Mouse (Mus musculus) limb, embryonic 10.5 days (tissue): ENCODE measurements around the gene Twist1. TPM values are rescaled to one million over a fixed set of nuclear protein-coding genes. Genes with fewer than 3 reads are reported as not detected.

Experiments used
- DNase-seq: peaks from one replicate; pipeline ENCODE4 v3.0.0-alpha.2; 2017; ENCODE audit warnings: low spot score
- H3K27ac ChIP-seq: fragments of 300-500 bp; sonication (generic); 2 replicates; pipeline ENCODE4 v1.5.1; 2016; ENCODE audit warnings: mild to moderate bottlenecking
- H3K27me3 ChIP-seq: fragments of 300-500 bp; sonication (generic); 2 replicates; pipeline ENCODE4 v1.6.1; 2016; ENCODE audit warnings: low read depth, mild to moderate bottlenecking; ENCODE audit not compliant: poor library complexity, severe bottlenecking
- H3K36me3 ChIP-seq: fragments of 300-500 bp; sonication (generic); 2 replicates; pipeline ENCODE4 v1.6.1; 2016; ENCODE audit warnings: mild to moderate bottlenecking, moderate library complexity
- H3K4me1 ChIP-seq: fragments of 300-500 bp; sonication (generic); 2 replicates; pipeline ENCODE4 v1.6.1; 2016
- H3K4me3 ChIP-seq: fragments of 300-500 bp; sonication (generic); 2 replicates; pipeline ENCODE4 v1.5.1; 2016; ENCODE audit warnings: mild to moderate bottlenecking, moderate library complexity
- H3K9me3 ChIP-seq: fragments of 300-500 bp; sonication (generic); replicated peaks from 2 replicates; pipeline ENCODE4 v1.6.1; 2016; ENCODE audit warnings: mild to moderate bottlenecking
- WGBS: fragments of 180-500 bp; shearing (Covaris S2); methylation state at CpG from one replicate; pipeline ENCODE4 v1.1.7; 2016; 5-methylcytosine and 5-hydroxymethylcytosine counted together
- polyA plus RNA-seq: library from polyadenylated mRNA; unstranded; fragments of >200 nt; fragmentation: Nextera tagmentation; extraction: Ambion mirVana; gene quantifications from 2 replicates; pipeline ENCODE4 v1.2.1, GENCODE M21; 2016

Twist1 gene
- polyA plus RNA-seq, 1 experiment from 2014 or later, result 31.0 TPM

GRCm38 (mm10) chr12:33959846-33960245 lies 2.4 kb downstream of the Twist1 start:
- WGBS, result 2% methylated on average over 3 of the region's 3 CpGs
- DNase-seq, result no peak

DNA sequence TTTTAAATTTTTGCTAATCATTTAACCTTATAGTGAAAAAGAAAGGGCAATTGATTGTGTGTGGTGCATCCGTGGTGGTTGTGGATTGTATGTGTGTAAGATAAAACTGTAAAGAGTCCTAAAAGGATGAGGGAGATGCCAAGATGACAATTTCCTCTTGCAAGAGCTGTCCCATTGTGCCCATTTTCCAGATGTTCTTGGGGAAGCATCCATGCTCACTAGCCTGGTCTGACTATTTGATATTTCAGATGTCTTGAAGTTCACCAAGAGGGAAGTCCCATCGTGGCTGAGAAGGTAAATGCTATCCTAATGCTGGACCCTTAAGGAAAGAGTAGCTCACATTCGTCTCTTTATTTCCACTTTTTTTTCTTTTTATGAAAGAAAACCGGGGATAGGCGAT lies 3.5 kb downstream of the Twist1 start:
- H3K4me1 ChIP-seq, result peaks cover 59% of the 10 kb centered on the region
- no peaks in the 10 kb centered on the region for H3K9me3 ChIP-seq
- H3K27ac ChIP-seq, result peak overlapping the region; percentile 100
- 12% methylated on average over 5 of the region's 5 CpGs for WGBS
- H3K4me3 ChIP-seq, result peak overlapping the region; percentile 96
- no peak for DNase-seq
- 0 out of 2 replicates have a peak, but pooled peaks cover 3% of the 10 kb centered on the region for H3K27me3 ChIP-seq
- peaks cover 24% of the 10 kb centered on the region for H3K36me3 ChIP-seq

More at GRCm38 (mm10) chr12:33959846-33960245, 2.4 kb downstream of the Twist1 start:
- no peaks in the 10 kb centered on the region for H3K9me3 ChIP-seq
- peaks cover 60% of the 10 kb centered on the region for H3K4me1 ChIP-seq
- peak overlapping the region; percentile 100 for H3K27ac ChIP-seq
- peak overlapping the region; percentile 96 for H3K4me3 ChIP-seq
- H3K27me3 ChIP-seq, result 0 out of 2 replicates have a peak, but pooled peaks cover 3% of the 10 kb centered on the region
- peaks cover 24% of the 10 kb centered on the region for H3K36me3 ChIP-seq

DNA sequence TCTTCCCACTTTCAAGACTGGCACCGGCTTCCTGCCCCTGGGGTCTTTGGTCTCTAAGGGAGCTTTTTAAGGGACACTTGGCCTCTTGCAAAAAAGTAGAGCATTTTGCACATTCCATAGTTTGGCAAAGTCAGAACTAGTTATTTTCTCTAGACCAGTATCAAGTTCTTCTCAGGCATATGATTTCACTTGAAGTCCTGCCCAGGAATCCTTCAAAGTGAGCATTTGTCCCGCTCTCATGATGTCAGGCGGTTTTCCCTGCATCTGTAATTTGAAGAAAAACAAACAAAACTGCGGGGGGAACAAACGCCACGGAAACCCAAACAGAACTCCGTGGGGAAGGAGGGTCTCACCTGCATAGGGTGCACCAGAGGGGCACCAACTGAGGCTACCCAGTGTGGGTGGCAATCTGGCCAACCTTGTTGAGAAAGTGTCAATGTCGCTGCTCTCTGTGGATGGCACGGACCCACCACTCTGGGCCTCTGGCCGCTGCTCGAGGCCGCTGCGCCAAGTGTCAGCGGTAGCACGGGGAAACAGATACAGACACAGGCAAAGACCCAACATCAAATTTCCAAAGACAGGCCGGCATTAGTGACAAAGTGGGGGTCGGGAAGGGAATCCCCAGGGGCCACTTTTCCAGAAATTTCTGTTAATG lies 4.8 kb downstream of the Twist1 start:
- H3K36me3 ChIP-seq, result peaks cover 24% of the 10 kb centered on the region
- H3K27me3 ChIP-seq, result 0 out of 2 replicates have a peak, but pooled peaks cover 3% of the 10 kb centered on the region
- peak overlapping the region; percentile 100 for H3K27ac ChIP-seq
- H3K4me1 ChIP-seq, result peaks cover 66% of the 10 kb centered on the region
- 3% methylated on average over 17 of the region's 17 CpGs for WGBS
- peak overlapping the region; percentile 96 for H3K4me3 ChIP-seq
- DNase-seq, result peak; percentile 63
- H3K9me3 ChIP-seq, result no peaks in the 10 kb centered on the region

DNA sequence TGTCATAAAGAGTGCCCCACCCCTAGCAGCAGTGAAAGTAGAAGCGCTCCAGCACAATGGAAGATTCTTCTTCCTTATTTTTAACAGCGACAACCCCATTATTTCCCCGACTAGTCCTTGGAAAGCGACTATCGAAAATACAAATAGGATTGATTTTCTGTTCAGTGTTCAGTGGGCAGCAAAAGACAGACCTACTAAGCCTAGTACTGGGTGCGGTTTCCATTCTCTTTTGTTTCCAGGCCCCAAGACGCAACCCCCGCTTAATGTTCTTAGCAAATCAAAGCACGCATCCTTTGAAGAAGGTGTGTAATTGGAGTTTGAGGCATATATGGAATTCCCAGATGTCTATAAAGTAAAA lies 5.3 kb downstream of the Twist1 start:
- Histone ChIP-seq H3K4me3 (peak overlapping the region; percentile 96), H3K9me3 (no peaks in the 10 kb centered on the region), H3K4me1 (peaks cover 69% of the 10 kb centered on the region), H3K27ac (peak overlapping the region; percentile 100), H3K36me3 (peaks cover 24% of the 10 kb centered on the region), H3K27me3 (0 out of 2 replicates have a peak, but pooled peaks cover 3% of the 10 kb centered on the region)
- no peak for DNase-seq
- 5% methylated on average over 9 of the region's 9 CpGs for WGBS

DNA sequence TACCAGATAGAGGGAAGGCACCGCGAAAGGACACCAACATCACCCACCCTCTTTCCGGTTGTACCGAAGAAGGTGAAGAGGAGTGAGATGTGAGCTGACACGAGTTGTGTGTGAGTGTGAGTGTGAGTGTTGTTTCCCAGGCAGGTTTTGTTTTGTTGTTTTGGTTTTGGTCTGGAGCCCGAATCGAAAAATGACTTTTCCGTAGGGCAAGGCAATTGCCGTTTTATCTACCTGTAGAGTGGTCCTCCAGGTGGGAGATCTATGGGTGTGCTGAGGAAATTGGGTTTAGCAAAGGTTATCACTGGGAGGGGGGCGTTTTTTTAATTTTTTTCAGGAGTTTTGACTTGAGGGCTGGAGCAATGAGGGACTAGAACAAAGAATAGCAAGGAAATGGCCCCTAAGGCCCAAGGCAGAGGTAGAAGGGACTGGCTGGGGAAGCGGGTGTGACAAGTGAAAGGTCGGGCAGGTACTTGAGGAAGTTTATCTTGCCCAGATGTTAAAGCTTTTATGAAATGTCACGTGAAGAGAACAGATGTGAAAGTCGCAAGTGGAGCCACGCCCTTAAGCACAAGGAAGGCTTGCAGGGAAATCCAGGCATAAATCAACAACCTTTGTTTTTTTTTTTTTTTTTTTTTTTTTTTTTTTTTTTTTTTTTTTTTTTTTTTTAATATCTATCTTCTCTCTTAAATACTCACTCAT lies 6.3 kb downstream of the Twist1 start:
- DNase-seq, result peak; percentile 61
- Histone ChIP-seq H3K27me3 (0 out of 2 replicates have a peak, but pooled peaks cover 3% of the 10 kb centered on the region), H3K36me3 (peaks cover 22% of the 10 kb centered on the region), H3K27ac (peak overlapping the region; percentile 100), H3K4me3 (peak overlapping the region; percentile 96), H3K9me3 (no peaks in the 10 kb centered on the region), H3K4me1 (peaks cover 77% of the 10 kb centered on the region)
- WGBS, result 3% methylated on average over 15 of the region's 15 CpGs

DNA sequence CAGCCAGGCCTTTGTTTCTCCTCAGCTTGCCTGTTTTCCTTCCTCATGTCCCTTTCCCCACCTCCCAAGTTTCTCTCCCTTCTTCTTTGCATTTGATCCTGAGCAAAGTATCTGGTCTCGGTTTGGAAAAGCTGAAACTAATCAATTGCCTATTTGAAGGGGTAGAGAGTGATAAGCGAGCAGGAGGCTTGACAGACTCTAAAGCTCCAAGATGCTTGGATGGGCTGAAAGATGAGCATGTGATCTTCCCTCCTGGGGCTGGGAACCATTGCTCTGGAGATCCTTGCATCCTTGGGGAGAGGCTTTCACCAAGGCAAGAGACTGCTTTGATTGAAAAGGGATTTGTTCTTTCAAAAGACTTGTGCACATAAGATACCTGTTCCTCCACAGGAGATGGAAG lies 7.0 kb downstream of the Twist1 start:
- no peak for DNase-seq
- H3K27me3 ChIP-seq, result 0 out of 2 replicates have a peak, but pooled peaks cover 5% of the 10 kb centered on the region
- WGBS, result 7% methylated on average over 2 of the region's 2 CpGs
- H3K4me1 ChIP-seq, result peaks cover 83% of the 10 kb centered on the region
- no peak overlapping the region for H3K4me3 ChIP-seq
- no peaks in the 10 kb centered on the region for H3K9me3 ChIP-seq
- H3K36me3 ChIP-seq, result peaks cover 16% of the 10 kb centered on the region
- H3K27ac ChIP-seq, result peak overlapping the region; percentile 100

GRCm38 (mm10) chr12:33965661-33966360 lies 8.3 kb downstream of the Twist1 start:
- peak overlapping the region; percentile 54 for H3K4me3 ChIP-seq
- DNase-seq, result peak; percentile 41

DNA sequence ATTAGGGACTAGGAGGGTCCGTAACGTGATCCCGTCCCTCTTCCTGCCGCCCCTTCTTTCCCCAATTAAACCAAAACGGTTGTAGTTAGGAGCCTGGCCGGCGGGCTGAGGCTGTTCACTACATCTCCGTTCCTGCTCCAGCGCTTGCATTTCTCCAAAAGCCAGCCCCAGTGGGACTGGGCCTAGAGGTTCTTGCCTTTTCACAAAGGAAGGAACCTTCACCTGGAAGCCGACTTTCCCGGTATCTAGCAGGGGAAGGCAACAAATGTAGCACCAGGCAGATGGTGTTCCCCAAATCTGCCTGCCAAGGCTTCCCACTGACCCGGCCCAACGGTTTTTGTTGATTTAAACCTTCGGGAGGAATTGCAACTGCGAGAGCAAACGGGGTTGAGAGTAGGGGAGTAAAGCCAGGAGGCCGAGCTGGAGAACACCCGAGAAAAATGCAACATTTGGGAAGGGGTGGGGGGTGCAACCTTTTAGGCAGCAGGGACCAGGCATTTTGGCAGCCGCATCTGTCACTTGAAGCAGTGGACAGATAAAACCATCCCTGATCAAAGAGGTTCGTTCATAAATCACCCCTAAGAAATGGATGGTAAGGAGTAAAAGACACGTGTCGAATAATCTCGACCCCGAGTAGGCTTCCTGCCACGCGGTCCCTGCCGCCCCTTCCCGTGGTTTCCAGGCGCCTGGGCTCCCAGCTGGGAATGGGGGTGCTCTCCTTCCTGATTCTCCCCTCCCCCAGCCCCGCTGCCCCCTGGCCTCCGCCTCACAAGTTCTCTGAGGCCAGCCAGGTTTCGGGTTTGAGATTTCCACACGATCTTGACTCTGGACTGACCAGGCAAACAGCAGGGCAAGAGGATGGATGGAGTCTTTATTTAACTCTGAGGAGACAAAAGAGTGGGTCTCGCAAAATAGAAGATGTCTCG lies 9.3 kb downstream of the Twist1 start:
- under 1% methylated on average over 35 of the region's 35 CpGs for WGBS
- H3K27ac ChIP-seq, result peak overlapping the region; percentile 83
- H3K4me3 ChIP-seq, result peak overlapping the region; percentile 54
- H3K27me3 ChIP-seq, result 0 out of 2 replicates have a peak, but pooled peaks cover 5% of the 10 kb centered on the region
- peaks cover 6% of the 10 kb centered on the region for H3K36me3 ChIP-seq
- no peaks in the 10 kb centered on the region for H3K9me3 ChIP-seq
- peak; percentile 79 for DNase-seq
- H3K4me1 ChIP-seq, result peaks cover 73% of the 10 kb centered on the region

More at GRCm38 (mm10) chr12:33965661-33966360, 8.3 kb downstream of the Twist1 start:
- Histone ChIP-seq H3K27me3 (0 out of 2 replicates have a peak, but pooled peaks cover 5% of the 10 kb centered on the region), H3K4me1 (peaks cover 81% of the 10 kb centered on the region), H3K36me3 (peaks cover 10% of the 10 kb centered on the region), H3K9me3 (no peaks in the 10 kb centered on the region), H3K27ac (peak overlapping the region; percentile 83)
- 1% methylated on average over 5 of the region's 5 CpGs for WGBS

DNA sequence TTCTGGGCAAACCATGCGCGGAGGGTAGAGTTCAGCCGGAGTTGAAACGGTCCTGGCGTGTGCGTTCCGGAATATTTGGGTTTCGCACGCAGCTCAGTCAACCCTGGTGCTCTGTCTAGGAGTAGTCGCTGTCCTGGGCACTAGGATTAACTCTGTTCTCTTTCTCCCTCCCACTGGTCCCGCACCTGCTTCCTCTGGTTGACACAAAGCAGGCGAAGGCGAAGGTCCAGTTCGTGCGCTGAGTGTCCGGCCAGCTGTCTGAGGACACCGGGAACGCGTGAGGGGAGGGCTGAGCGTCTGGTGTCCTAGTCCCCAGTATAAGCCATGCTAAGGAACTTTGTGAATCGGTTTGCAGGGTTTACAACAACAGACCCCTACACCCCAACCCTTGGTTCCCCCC lies 10.0 kb downstream of the Twist1 start:
- H3K36me3 ChIP-seq, result no peaks in the 10 kb centered on the region
- H3K27me3 ChIP-seq, result 0 out of 2 replicates have a peak, but pooled peaks cover 5% of the 10 kb centered on the region
- H3K4me3 ChIP-seq, result peak overlapping the region; percentile 54
- H3K9me3 ChIP-seq, result no peaks in the 10 kb centered on the region
- WGBS, result under 1% methylated on average over 21 of the region's 21 CpGs
- H3K4me1 ChIP-seq, result peaks cover 65% of the 10 kb centered on the region
- DNase-seq, result peak; percentile 69
- peak overlapping the region; percentile 83 for H3K27ac ChIP-seq

DNA sequence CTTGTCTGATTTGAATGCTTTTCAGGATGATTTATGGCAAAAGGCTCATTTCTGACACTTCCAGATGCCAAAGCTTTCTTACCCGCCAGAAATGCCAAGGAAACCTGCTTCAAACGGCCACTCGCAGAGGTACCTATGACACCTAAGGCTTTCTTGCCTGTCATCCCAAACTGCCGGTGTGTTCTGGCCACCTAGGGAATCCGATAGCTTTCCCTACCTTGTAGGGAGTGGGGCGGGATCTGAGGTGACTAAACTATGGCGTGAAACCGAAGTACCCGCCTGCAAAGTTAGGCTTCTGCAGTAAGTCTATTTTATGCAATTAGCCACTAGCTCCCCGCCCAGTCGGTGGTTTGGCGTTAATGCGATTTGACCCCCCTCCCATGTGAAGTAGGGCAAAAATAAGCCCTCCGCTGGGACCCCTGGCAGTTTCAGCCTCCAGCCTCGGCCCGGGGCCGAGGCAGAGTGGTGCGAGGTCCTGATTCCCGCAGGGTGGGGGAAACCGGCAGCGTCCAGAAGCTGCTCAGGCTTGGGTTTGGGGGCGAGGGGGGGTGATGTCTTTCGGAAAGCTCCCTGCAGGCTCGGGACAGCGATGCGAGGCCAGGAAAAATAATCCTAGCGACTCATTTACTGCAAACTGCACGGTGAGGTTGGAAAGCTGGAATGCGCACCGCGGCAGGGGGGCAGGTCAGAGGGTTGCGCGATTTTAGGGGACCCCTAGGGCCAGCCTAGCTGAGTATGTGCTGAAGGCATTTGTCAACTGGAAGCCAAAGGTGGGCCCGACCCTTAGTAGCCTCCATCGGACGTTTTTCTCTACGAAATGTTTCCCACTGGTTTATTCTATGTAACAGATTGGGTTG lies 10.8 kb downstream of the Twist1 start:
- 0 out of 2 replicates have a peak, but pooled peaks cover 5% of the 10 kb centered on the region for H3K27me3 ChIP-seq
- DNase-seq, result peak; percentile 56
- whole genome bisulfite sequencing, result under 1% methylated on average over 37 of the region's 37 CpGs
- peak overlapping the region; percentile 83 for H3K27ac ChIP-seq
- peaks cover 58% of the 10 kb centered on the region for H3K4me1 ChIP-seq
- peak overlapping the region; percentile 54 for H3K4me3 ChIP-seq
- H3K36me3 ChIP-seq, result no peaks in the 10 kb centered on the region
- no peaks in the 10 kb centered on the region for H3K9me3 ChIP-seq

DNA sequence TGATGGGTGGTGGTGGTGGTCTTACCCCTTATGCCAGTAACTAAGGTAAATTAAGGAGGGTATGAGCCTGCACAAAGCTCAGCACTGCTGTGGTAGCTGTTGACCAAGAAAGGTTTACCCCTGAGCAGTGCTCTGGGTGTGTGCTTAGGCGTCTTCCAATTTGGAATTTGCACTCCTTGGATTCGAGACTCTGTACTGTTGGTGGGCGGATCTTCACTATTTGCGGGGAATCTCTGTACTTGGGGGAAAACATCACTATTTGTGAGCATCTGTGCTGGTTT lies 11.4 kb downstream of the Twist1 start:
- WGBS, result 12% methylated on average over 4 of the region's 4 CpGs
- H3K27ac ChIP-seq, result peak overlapping the region; percentile 83
- no peaks in the 10 kb centered on the region for H3K9me3 ChIP-seq
- no peaks in the 10 kb centered on the region for H3K36me3 ChIP-seq
- H3K4me1 ChIP-seq, result peaks cover 52% of the 10 kb centered on the region
- H3K4me3 ChIP-seq, result peak overlapping the region; percentile 54
- no peak for DNase-seq
- H3K27me3 ChIP-seq, result 0 out of 2 replicates have a peak, but pooled peaks cover 5% of the 10 kb centered on the region
